Mouse (Mus musculus): ENCODE results near the gene Tbc1d4. TPM values are rescaled to one million over a fixed set of nuclear protein-coding genes. Genes with fewer than 3 reads are reported as not detected.

The Tbc1d4 gene
- polyA plus RNA-seq, 1 experiment from 2014 or later: 11.1 TPM

DNA sequence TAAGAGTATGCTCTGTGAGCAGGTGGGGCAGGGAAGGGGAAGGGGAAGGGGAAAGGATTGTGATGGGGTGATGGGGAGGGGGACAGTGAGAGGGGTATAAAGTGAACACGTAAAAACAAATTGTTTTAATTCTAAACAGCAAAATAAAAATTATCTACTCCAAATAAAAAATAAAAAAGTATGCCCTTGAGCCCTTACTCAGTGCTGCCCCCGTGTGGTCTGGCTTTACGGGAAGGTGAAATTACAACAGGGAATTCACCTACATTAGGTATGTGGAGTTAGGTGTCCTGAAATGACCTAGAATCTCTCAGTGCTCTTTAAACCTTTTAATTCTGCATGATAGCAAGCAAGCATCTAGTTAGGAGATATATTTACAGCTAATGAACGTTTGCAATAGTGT is 126.7 kb downstream of the Tbc1d4 start:
- Histone ChIP-seq H3K4me2 (replicated peaks) (no peak overlapping the region), H3K4me1 (no peaks in the 10 kb centered on the region), H3K4me3 (no peak overlapping the region), H3K27ac (no peak overlapping the region), H3K36me3 (no peaks in the 10 kb centered on the region), H3K9me3 (no peaks in the 10 kb centered on the region), H3K27me3 (no peaks in the 10 kb centered on the region), H3K9ac (no peak overlapping the region)
- no peak for ATAC-seq (ENCODE audit: insufficient number of reproducible peaks, insufficient read depth, low FRiP score, low TSS enrichment)
- WGBS: 40% methylated on average over 4 of the region's 4 CpGs

DNA sequence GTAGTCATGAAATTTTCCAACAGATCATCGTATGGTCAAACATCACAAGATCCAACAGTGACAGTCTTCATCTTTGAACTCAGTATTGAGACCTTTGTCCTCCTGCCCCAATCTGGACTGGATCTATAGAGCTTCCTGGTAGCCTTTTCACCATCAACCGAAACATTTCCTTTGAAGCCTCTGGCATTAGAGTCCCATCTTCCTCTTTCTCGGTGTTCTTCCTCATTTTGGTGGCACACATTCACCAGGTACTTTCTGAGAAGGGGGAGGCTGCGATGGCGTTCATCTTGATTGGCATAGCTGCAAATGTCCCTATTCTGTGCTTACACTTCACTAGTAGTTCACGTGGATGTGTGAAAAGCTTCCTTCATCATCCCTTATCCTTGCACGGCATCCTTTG is 127.8 kb downstream of the Tbc1d4 start:
- no peak for ATAC-seq (ENCODE audit: insufficient number of reproducible peaks, insufficient read depth, low FRiP score, low TSS enrichment)
- H3K9me3 ChIP-seq: no peaks in the 10 kb centered on the region
- no peaks in the 10 kb centered on the region for H3K27me3 ChIP-seq
- 92% methylated on average over 7 of the region's 7 CpGs for WGBS
- H3K9ac ChIP-seq: no peak overlapping the region
- H3K27ac ChIP-seq: no peak overlapping the region
- H3K4me2 ChIP-seq (replicated peaks): no peak overlapping the region
- H3K4me3 ChIP-seq: no peak overlapping the region
- H3K4me1 ChIP-seq: no peaks in the 10 kb centered on the region
- no peaks in the 10 kb centered on the region for H3K36me3 ChIP-seq

DNA sequence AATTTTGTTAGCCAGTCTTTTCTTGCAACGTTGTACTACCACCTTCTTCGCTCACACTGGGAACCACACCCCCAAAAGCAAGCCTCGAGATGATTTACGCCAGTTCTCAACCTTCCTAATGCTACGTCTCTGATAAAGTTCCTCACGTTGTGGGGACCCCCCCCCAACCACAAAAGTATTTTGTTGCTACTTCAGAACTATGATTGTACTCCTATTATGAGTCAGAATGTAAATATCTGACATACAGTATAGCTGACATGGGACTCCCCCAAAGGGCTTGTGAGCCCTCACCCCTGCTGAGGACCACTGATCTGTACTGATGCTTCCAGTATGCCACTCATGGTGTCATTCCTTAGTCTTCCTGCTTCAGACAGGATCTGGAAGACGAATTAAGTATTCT is 128.4 kb downstream of the Tbc1d4 start:
- WGBS: 90% methylated on average over 7 of the region's 7 CpGs
- no peak overlapping the region for H3K27ac ChIP-seq
- no peaks in the 10 kb centered on the region for H3K4me1 ChIP-seq
- H3K27me3 ChIP-seq: no peaks in the 10 kb centered on the region
- H3K4me3 ChIP-seq: no peak overlapping the region
- H3K36me3 ChIP-seq: no peaks in the 10 kb centered on the region
- H3K9me3 ChIP-seq: no peaks in the 10 kb centered on the region
- H3K4me2 ChIP-seq (replicated peaks): no peak overlapping the region
- H3K9ac ChIP-seq: no peak overlapping the region
- ATAC-seq (ENCODE audit: insufficient number of reproducible peaks, insufficient read depth, low FRiP score, low TSS enrichment): no peak

DNA sequence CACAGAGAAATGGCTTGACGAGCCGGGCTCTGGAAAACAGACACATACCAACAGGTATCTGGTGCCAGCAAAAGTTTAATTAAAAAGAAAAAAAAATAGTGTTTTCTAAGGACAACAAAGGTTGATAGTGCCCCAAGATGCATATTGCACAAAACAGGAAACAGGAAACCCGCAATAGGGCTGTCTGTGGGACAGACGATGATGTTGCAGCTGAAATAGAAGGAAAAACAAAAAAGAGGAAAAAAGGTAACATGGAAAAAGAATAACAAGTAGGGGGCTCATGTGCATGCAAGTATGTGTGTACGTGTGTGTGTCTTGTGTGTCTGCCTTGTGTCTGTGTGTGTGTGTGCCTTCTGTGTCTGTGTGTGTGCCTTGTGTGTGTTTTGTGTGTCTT is 131.2 kb downstream of the Tbc1d4 start:
- H3K36me3 ChIP-seq: no peaks in the 10 kb centered on the region
- WGBS: 83% methylated on average over 5 of the region's 5 CpGs
- no peak for ATAC-seq (ENCODE audit: insufficient number of reproducible peaks, insufficient read depth, low FRiP score, low TSS enrichment)
- H3K27me3 ChIP-seq: no peaks in the 10 kb centered on the region
- no peak overlapping the region for H3K4me2 ChIP-seq (replicated peaks)
- no peaks in the 10 kb centered on the region for H3K4me1 ChIP-seq
- H3K4me3 ChIP-seq: no peak overlapping the region
- H3K9ac ChIP-seq: no peak overlapping the region
- no peaks in the 10 kb centered on the region for H3K9me3 ChIP-seq
- no peak overlapping the region for H3K27ac ChIP-seq

DNA sequence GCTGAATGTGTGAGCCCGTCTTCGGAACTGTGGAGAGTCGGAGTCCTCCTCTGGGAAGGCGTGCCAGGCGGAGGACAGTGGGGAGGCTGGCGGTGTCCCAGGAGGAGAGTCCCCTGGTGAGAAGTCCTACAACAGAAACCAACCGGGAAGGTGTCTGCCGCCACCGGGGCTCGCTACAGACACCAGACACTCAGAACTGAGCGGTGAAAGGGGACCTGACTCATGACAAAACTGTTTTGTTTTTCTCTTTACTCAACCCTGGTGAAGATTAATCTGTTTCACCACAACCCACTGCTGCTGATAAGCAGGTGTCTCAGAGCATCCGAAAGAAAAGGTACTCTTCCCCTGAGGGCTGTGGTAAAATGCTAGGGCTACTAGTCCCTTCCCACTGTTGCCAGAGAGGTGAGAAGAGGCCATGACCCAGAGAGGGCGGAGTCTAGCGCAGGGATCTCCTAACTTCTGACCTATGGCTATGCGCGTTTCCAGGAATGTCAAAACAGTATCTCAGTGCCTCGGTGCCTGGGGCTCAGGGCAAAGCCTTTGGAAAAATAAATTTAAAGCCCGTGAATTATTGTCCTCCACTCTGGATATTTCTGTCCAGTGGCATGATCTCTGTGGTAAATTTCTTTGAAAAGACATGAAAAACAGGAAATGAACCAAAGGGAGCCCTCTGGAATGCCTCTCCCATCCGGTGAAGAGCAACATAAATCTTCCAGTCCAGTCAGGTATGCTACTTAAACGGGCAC is 131.7 kb downstream of the Tbc1d4 start:
- no peak for ATAC-seq (ENCODE audit: insufficient number of reproducible peaks, insufficient read depth, low FRiP score, low TSS enrichment)
- Histone ChIP-seq H3K9ac (no peak overlapping the region), H3K4me1 (no peaks in the 10 kb centered on the region), H3K36me3 (no peaks in the 10 kb centered on the region), H3K4me3 (no peak overlapping the region), H3K4me2 (replicated peaks) (no peak overlapping the region), H3K27ac (no peak overlapping the region), H3K9me3 (no peaks in the 10 kb centered on the region), H3K27me3 (no peaks in the 10 kb centered on the region)
- WGBS: 74% methylated on average over 20 of the region's 20 CpGs

DNA sequence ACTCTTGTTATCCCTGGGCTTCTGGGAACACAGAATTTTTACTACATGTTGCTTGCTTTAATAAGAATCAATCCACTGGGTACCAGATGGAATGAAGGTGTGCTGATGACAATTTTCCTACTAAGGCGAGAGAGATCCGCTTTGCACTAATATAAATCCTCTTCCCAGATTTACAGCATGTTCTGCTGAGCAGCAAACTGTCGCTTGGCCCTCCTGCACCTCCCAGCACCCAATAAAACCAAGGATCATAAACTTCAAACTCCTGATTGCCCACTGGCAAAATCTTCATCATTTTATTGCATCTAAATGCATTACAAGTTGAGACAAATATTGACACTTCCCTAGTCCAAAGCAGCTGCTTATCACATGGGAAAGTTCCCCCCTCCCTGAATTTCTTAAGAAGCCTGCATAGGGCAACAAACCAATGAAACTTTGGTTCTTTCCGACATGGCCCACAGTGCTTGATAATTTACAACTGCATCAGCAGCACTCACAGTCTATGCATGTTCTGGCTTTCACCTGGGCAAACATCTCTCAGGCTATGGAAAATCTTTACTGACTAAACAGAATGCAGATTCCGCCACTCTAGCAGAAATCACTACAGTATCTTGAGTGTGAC is 139.4 kb downstream of the Tbc1d4 start:
- H3K9ac ChIP-seq: no peak overlapping the region
- WGBS: 91% methylated on average over 5 of the region's 5 CpGs
- H3K36me3 ChIP-seq: no peaks in the 10 kb centered on the region
- no peaks in the 10 kb centered on the region for H3K4me1 ChIP-seq
- no peaks in the 10 kb centered on the region for H3K27me3 ChIP-seq
- no peak overlapping the region for H3K4me3 ChIP-seq
- no peak overlapping the region for H3K4me2 ChIP-seq (replicated peaks)
- ATAC-seq (ENCODE audit: insufficient number of reproducible peaks, insufficient read depth, low FRiP score, low TSS enrichment): no peak
- no peak overlapping the region for H3K27ac ChIP-seq
- no peaks in the 10 kb centered on the region for H3K9me3 ChIP-seq

DNA sequence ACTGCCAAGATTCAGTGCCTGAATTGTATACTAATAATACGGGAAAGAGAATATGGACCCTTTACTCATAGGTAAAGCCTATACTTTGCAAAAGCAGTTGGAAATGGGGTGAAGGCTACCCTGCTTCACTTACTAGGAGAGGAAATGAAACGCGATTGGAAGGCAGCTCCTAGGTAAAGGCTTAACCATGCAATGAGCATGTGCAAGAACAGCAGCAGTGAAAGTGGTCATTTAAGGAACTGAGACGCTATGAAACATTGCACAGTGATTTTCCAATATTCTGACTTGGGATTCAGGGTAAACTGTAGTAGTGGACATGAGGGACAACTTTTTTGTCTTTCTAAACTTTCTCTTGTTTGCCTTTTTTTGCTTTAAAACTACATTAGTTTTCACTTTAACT is 140.8 kb downstream of the Tbc1d4 start:
- Histone ChIP-seq H3K4me1 (no peaks in the 10 kb centered on the region), H3K4me2 (replicated peaks) (no peak overlapping the region), H3K4me3 (no peak overlapping the region), H3K9me3 (no peaks in the 10 kb centered on the region), H3K9ac (no peak overlapping the region), H3K36me3 (no peaks in the 10 kb centered on the region), H3K27me3 (no peaks in the 10 kb centered on the region), H3K27ac (no peak overlapping the region)
- WGBS: 85% methylated on average over 4 of the region's 4 CpGs
- no peak for ATAC-seq (ENCODE audit: insufficient number of reproducible peaks, insufficient read depth, low FRiP score, low TSS enrichment)

DNA sequence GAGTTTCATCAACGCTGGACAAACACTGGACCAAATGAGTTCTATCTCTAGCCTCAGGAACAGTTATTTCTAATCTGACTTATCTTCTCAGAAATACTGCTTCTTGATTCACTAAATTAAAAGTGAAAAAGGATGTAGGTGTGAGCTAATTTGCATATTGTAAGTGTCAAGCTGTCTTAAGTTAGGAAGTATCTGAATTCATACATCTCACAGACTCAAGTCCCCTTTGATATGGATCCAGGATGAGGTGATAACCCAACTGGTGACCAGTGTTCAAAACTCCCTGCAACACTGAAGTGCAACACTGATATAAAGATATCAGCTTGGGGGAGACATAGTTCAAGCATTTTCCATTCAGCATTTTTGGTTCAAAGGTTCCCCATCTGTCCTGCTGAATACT is 141.5 kb downstream of the Tbc1d4 start:
- ATAC-seq (ENCODE audit: insufficient number of reproducible peaks, insufficient read depth, low FRiP score, low TSS enrichment): no peak
- whole genome bisulfite sequencing: 95% methylated on average over 1 of the region's 1 CpGs
- H3K4me3 ChIP-seq: no peak overlapping the region
- H3K27ac ChIP-seq: no peak overlapping the region
- no peaks in the 10 kb centered on the region for H3K36me3 ChIP-seq
- no peak overlapping the region for H3K4me2 ChIP-seq (replicated peaks)
- H3K9me3 ChIP-seq: no peaks in the 10 kb centered on the region
- no peaks in the 10 kb centered on the region for H3K27me3 ChIP-seq
- H3K9ac ChIP-seq: no peak overlapping the region
- no peaks in the 10 kb centered on the region for H3K4me1 ChIP-seq

DNA sequence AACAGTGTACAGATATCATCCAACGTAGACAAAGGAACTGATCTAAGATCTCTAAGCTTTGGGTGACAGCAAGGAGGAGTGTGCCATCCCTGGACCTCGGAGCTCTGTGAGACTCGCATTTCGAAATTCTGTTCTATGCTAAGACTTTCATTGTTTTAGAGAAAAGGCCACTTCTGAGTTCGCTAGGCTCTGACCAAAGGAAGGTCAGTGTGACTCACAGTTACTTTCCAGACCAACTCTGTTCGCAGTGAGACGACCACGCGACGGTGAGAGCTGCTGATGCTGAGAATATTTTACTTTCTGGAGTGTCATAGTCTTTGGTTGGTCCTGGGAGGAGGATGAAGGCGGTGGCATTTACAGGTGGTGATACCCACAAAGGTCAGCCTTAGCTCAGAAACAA is 142.5 kb downstream of the Tbc1d4 start:
- no peaks in the 10 kb centered on the region for H3K9me3 ChIP-seq
- H3K4me1 ChIP-seq: no peaks in the 10 kb centered on the region
- no peak for ATAC-seq (ENCODE audit: insufficient number of reproducible peaks, insufficient read depth, low FRiP score, low TSS enrichment)
- H3K9ac ChIP-seq: no peak overlapping the region
- no peaks in the 10 kb centered on the region for H3K27me3 ChIP-seq
- no peak overlapping the region for H3K27ac ChIP-seq
- WGBS: 87% methylated on average over 11 of the region's 11 CpGs
- H3K4me3 ChIP-seq: no peak overlapping the region
- no peak overlapping the region for H3K4me2 ChIP-seq (replicated peaks)
- no peaks in the 10 kb centered on the region for H3K36me3 ChIP-seq

DNA sequence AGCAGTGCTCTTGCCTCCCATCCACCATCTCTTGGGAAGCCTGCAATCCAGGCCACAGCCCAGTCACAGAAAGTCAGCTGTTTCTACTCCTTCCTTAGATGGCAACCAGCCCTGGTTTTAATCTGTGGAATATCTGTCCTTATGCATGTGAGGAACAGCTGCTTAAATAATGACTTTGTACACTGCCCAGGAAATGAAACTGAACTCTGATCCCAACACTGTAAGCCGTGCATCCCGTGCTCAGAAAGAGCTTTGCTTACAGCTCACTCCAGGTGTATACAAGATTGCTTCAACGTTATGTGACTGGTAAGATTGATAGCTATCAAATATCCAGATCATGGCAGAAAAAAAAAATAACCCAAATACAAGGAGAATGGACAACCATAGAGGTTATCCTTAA is 143.1 kb downstream of the Tbc1d4 start:
- H3K27ac ChIP-seq: no peak overlapping the region
- H3K4me3 ChIP-seq: no peak overlapping the region
- no peaks in the 10 kb centered on the region for H3K4me1 ChIP-seq
- H3K9me3 ChIP-seq: no peaks in the 10 kb centered on the region
- H3K4me2 ChIP-seq (replicated peaks): no peak overlapping the region
- no peaks in the 10 kb centered on the region for H3K36me3 ChIP-seq
- no peak overlapping the region for H3K9ac ChIP-seq
- no peaks in the 10 kb centered on the region for H3K27me3 ChIP-seq
- ATAC-seq (ENCODE audit: insufficient number of reproducible peaks, insufficient read depth, low FRiP score, low TSS enrichment): no peak
- WGBS: 82% methylated on average over 3 of the region's 3 CpGs

DNA sequence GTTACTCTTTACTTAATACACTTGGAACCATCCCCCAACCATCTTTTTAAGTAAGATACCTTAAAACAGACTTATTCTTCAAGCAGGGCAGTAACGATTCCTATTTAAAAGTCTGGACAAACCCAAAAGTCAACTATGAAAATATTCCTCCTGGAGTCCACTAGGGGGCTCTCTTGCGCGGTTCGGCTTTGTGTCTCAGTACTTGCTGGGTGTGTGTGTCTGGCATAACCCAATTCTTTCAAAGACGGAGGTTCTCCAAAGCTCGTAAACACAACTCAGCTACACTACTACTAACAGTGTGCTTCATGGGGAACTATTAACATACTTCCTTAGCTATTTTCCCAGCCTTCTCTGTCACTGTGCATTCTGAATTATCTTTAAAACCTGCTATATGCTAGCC is 148.2 kb downstream of the Tbc1d4 start:
- Histone ChIP-seq H3K36me3 (no peaks in the 10 kb centered on the region), H3K4me3 (no peak overlapping the region), H3K9ac (no peak overlapping the region), H3K27me3 (no peaks in the 10 kb centered on the region), H3K4me2 (replicated peaks) (no peak overlapping the region), H3K27ac (no peak overlapping the region), H3K9me3 (no peaks in the 10 kb centered on the region), H3K4me1 (no peaks in the 10 kb centered on the region)
- 31% methylated on average over 6 of the region's 6 CpGs for WGBS
- ATAC-seq (ENCODE audit: insufficient number of reproducible peaks, insufficient read depth, low FRiP score, low TSS enrichment): no peak

DNA sequence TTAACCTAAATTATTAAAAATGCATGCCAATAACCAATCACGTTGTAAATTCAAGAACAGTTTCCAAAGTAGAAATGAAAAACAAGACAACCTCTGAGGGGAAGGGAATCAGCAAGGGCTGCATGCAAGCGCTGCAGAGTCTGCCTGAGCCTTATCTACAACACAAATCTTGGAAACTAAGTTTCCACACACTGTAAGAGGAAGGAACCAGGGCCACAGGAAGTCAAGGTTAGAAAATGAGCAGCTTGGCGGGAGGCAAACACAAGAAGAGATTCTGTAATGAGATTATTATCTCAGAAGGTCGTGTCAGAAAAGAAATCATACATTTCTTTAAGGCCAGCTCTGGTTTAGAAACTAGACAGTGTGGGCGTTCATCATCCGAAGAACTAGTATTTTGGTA is 156.1 kb downstream of the Tbc1d4 start:
- H3K4me2 ChIP-seq (replicated peaks): no peak overlapping the region
- H3K4me1 ChIP-seq: no peaks in the 10 kb centered on the region
- H3K27me3 ChIP-seq: no peaks in the 10 kb centered on the region
- 72% methylated on average over 6 of the region's 6 CpGs for WGBS
- ATAC-seq (ENCODE audit: insufficient number of reproducible peaks, insufficient read depth, low FRiP score, low TSS enrichment): no peak
- no peaks in the 10 kb centered on the region for H3K9me3 ChIP-seq
- no peak overlapping the region for H3K4me3 ChIP-seq
- no peaks in the 10 kb centered on the region for H3K36me3 ChIP-seq
- no peak overlapping the region for H3K27ac ChIP-seq
- no peak overlapping the region for H3K9ac ChIP-seq
